Mouse (Mus musculus) kidney, adult 2 months (tissue): ENCODE measurements around the gene Tubb2b.

Experiments used
- CTCF ChIP-seq: fragments of 200-500 bp; conservative IDR thresholded peaks from 2 replicates; pipeline ENCODE4 v1.5.1; 2011; ENCODE audit warnings: low read depth, mild to moderate bottlenecking, control low read depth, low read length, moderate library complexity, mixed read lengths; ENCODE audit not compliant: insufficient read depth, insufficient read length
- POLR2A ChIP-seq: fragments of 200-500 bp; IDR thresholded peaks from one replicate; pipeline ENCODE4 v1.6.1; 2011; ENCODE audit warnings: low read depth, low read length, control low read depth

GRCm38 (mm10) chr13:34149463-34150176 lies 19.4 kb upstream of the Tubb2b start:
- TF ChIP-seq CTCF (no peak), POLR2A (no peak)
